Mouse (Mus musculus): ENCODE measurements around the gene Rars2. TPM values are rescaled to one million over a fixed set of nuclear protein-coding genes. Genes with fewer than 3 reads are reported as not detected.
A peak's percentile ranks its signal among the peaks of the same experiment; 100 is the strongest.
"Not testable (repeated sequence)": the region's sequence is repeated elsewhere in the genome, so short reads cannot be mapped to it uniquely, and the experiment has no call there.

The Rars2 gene
- 10 to 100 TPM; 28.5 to 29.9 TPM for total RNA-seq (2021)
- long read RNA-seq, experiment 1, transcript Rars2-201 (20 exons, 1,868 nt) = major isoform, 19 of 29 reads
- long read RNA-seq, experiment 1, partial matches to known transcripts = 2 of 29 reads
- long read RNA-seq, experiment 1, other reads (novel, unspliced or antisense) = 8 of 29 reads
- long read RNA-seq, experiment 2, transcript Rars2-201 (20 exons, 1,868 nt) = major isoform, 19 of 46 reads
- long read RNA-seq, experiment 2, partial matches to known transcripts = 6 of 46 reads
- long read RNA-seq, experiment 2, other reads (novel, unspliced or antisense) = 21 of 46 reads

- DNase-seq (ENCODE audit: low spot score in 2 of 2) = peak; percentile 87 to 92
Measured at GRCm38 (mm10) chr4:34614630-34615094, at the start of gene Rars2, which contains the start of gene Orc3. TSS of gene Rars2 (plus strand) at chr4:34614957. TSS of gene Orc3 (minus strand) at chr4:34614944.

GRCm38 (mm10) chr4:34566226-34566625 lies 48.5 kb upstream of the Rars2 start:
- DNase-seq (ENCODE audit: low spot score in 2 of 2) = no peak

- no peak for DNase-seq (ENCODE audit: low spot score in 2 of 2)
Measured at GRCm38 (mm10) chr4:34572876-34573275, 41.9 kb upstream of the Rars2 start.

GRCm38 (mm10) chr4:34577028-34577427 lies 37.7 kb upstream of the Rars2 start:
- DNase-seq (ENCODE audit: low spot score in 2 of 2) = no peak

GRCm38 (mm10) chr4:34579215-34579614 lies 35.5 kb upstream of the Rars2 start:
- DNase-seq (ENCODE audit: low spot score in 2 of 2) = no peak

GRCm38 (mm10) chr4:34581489-34581888 lies 33.3 kb upstream of the Rars2 start:
- not testable (repeated sequence) for DNase-seq (ENCODE audit: low spot score in 2 of 2)

GRCm38 (mm10) chr4:34581990-34582389 lies 32.8 kb upstream of the Rars2 start:
- no peak for DNase-seq (ENCODE audit: low spot score in 2 of 2)

- no peak for DNase-seq (ENCODE audit: low spot score in 2 of 2)
Measured at GRCm38 (mm10) chr4:34582476-34582875, 32.3 kb upstream of the Rars2 start.

GRCm38 (mm10) chr4:34583427-34583826 lies 31.3 kb upstream of the Rars2 start:
- no peak for DNase-seq (ENCODE audit: low spot score in 2 of 2)

- DNase-seq (ENCODE audit: low spot score in 2 of 2) = no peak
Measured at GRCm38 (mm10) chr4:34584871-34585607, 29.7 kb upstream of the Rars2 start.

- DNase-seq (ENCODE audit: low spot score in 2 of 2) = no peak
Measured at GRCm38 (mm10) chr4:34603123-34603522, 11.6 kb upstream of the Rars2 start.

GRCm38 (mm10) chr4:34606658-34607057 lies 8.1 kb upstream of the Rars2 start:
- no peak for DNase-seq (ENCODE audit: low spot score in 2 of 2)

GRCm38 (mm10) chr4:34613571-34614145 lies 1.1 kb upstream of the Rars2 start:
- no peak for DNase-seq (ENCODE audit: low spot score in 2 of 2)

GRCm38 (mm10) chr4:34615303-34615702 lies 546 bp downstream of the Rars2 start:
- peak; percentile 22 to 24 for DNase-seq (ENCODE audit: low spot score in 2 of 2)

- DNase-seq (ENCODE audit: low spot score in 2 of 2) = no peak
Measured at GRCm38 (mm10) chr4:34616146-34616545, 1.4 kb downstream of the Rars2 start.

GRCm38 (mm10) chr4:34625556-34625955 lies 10.8 kb downstream of the Rars2 start:
- DNase-seq (ENCODE audit: low spot score in 2 of 2) = no peak

- no peak for DNase-seq (ENCODE audit: low spot score in 2 of 2)
Measured at GRCm38 (mm10) chr4:34626401-34626800, 11.6 kb downstream of the Rars2 start.

- DNase-seq (ENCODE audit: low spot score in 2 of 2) = no peak
Measured at GRCm38 (mm10) chr4:34629956-34630355, 15.2 kb downstream of the Rars2 start.

GRCm38 (mm10) chr4:34634129-34634528 lies 19.4 kb downstream of the Rars2 start:
- DNase-seq (ENCODE audit: low spot score in 2 of 2) = no peak

GRCm38 (mm10) chr4:34636036-34636435 lies 21.3 kb downstream of the Rars2 start:
- no peak for DNase-seq (ENCODE audit: low spot score in 2 of 2)

GRCm38 (mm10) chr4:34637386-34637785 lies 22.6 kb downstream of the Rars2 start:
- DNase-seq (ENCODE audit: low spot score in 2 of 2) = no peak

- DNase-seq (ENCODE audit: low spot score in 2 of 2) = peak in 1 of 2 experiments; percentile 70
Measured at GRCm38 (mm10) chr4:34637851-34638250, 23.1 kb downstream of the Rars2 start.
